Mouse (Mus musculus) cortical plate, adult 2 months (tissue): Measurements from ENCODE around the gene Sox30. TPM values are rescaled to one million over a fixed set of nuclear protein-coding genes. Genes with fewer than 3 reads are reported as not detected.

Experiments
- H3K27ac ChIP-seq: fragments of 200-500 bp; 2 replicates; pipeline ENCODE4 v1.5.1; 2012; ENCODE audit warnings: low read length, control low read depth, inconsistent platforms; ENCODE audit not compliant: insufficient read depth
- H3K4me1 ChIP-seq: fragments of 200-500 bp; 2 replicates; pipeline ENCODE4 v1.6.1; 2011; ENCODE audit warnings: low read length; ENCODE audit not compliant: control insufficient read depth, insufficient read depth
- H3K4me3 ChIP-seq: fragments of 200-500 bp; 2 replicates; pipeline ENCODE4 v1.5.1; 2011; ENCODE audit warnings: mild to moderate bottlenecking, low read length, control low read depth; ENCODE audit not compliant: insufficient read depth
- CTCF ChIP-seq: fragments of 200-500 bp; IDR thresholded peaks from 2 replicates; pipeline ENCODE4 v1.5.1; 2011; ENCODE audit warnings: mild to moderate bottlenecking, control low read depth, low read length; ENCODE audit not compliant: insufficient read depth; ENCODE audit errors: extremely low read depth
- POLR2A ChIP-seq: fragments of 200-500 bp; IDR thresholded peaks from 2 replicates; pipeline ENCODE4 v1.6.1; 2011; ENCODE audit warnings: mild to moderate bottlenecking, low read length, control low read depth; ENCODE audit not compliant: insufficient read depth; ENCODE audit errors: extremely low read depth
- polyA plus RNA-seq: library from polyadenylated mRNA; depleted of rRNA; stranded (reverse); fragments of >200 nt; gene quantifications from 2 replicates; pipeline ENCODE4 v1.2.3, GENCODE M21; 2012

The Sox30 gene
- polyA plus RNA-seq, 1 experiment: 0.04 TPM

DNA sequence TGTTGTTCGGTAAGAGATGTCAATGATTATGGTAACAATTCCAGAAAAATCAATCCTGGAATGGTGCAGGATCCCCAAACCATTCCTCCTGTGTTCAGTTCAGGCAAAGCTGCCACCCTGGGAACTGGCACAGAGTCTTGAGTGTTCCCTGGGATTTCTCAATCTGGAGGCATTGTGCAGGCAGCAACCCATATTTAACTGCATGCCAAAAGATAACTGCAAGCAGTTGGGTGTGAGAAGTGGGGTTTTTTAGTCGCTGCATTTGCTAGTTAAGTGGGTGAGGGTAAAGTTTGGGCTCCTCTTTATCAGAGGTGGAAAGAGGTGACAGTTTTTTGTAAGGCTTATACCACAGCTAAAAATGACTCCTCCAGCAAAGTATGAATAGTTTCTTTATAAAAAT is 32.6 kb upstream of the Sox30 start:
- Histone ChIP-seq H3K4me1 (peaks cover 2% of the 10 kb centered on the region; the same call in 1 of the 2 replicates), H3K27ac (no peak overlapping the region), H3K4me3 (no peak overlapping the region)
- TF ChIP-seq CTCF (no peak), POLR2A (no peak)

DNA sequence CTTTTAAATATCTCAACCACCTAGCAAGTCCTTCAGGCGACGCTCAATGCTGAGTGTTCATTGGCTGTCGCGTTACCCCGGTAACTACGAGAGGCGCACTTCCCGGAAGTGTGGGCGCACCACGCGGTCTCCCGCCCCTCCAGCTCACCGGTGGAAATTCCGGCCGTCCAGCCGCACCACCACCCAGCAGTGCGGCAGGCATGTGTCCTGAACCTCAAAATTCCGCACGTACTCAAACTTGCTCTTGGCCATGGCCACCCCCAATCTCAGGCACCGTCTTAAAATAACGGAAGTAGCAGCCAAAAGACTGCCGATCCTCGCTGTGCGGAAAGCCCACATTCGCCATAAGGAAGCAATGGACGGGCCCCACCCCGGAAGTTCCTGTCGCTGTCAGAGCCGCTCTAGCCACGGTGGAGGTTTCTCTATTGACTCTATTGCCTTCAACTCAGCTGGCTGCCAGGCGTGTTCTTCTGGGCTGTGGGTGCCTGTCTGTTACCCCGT is 24.9 kb upstream of the Sox30 start, which contains the start of gene Thg1l:
Thg1l (minus strand) TSS at position 368 of the 501 bp plus-strand sequence.
- TF ChIP-seq CTCF (no peak), POLR2A (peak; percentile 45; the same call in 1 of the 2 replicates)
- H3K4me1 ChIP-seq: no peaks in the 10 kb centered on the region
- peak within 1 kb of the TSS; percentile 69 for H3K4me3 ChIP-seq
- peak within 1 kb of the TSS; percentile 67 for H3K27ac ChIP-seq

DNA sequence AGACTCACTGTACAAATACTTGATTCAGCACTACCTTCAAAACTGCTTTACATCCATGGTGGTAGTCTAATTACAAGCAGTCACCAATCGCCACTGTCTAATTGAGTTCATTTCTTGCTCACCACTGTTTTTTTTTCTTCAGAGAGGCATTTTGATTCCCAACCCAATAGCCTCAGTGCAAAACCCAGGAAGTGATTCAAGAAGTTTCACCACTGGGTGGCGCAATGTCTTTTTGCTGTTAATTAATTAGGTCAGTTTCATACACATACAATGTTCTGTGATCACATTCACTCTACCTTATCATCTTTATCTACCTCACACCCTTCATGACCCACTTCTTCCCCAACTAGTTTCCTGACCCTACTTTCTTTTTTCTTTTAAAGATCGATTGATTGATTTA is 20.5 kb upstream of the Sox30 start:
- no peaks in the 10 kb centered on the region for H3K4me1 ChIP-seq
- no peak overlapping the region for H3K27ac ChIP-seq
- H3K4me3 ChIP-seq: no peak overlapping the region
- TF ChIP-seq CTCF (no peak), POLR2A (no peak)

DNA sequence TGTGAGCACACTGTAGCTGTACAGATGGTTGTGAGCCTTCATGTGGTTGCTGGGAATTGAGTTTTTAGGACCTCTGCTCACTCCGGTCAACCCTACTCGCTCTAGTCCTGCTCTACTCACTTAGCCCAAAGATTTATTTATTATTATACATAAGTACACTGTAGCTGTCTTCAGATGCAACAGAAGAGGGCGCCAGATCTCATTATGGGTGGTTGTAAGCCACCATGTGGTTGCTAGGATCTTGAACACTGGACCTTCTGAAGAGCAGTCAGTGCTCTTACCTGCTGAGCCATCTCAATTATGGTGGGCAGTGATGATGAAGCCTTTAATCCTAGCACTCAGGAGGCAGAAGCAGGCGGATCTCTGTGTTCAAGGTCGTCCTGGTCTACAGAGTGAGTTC is 20.1 kb upstream of the Sox30 start:
- H3K27ac ChIP-seq: no peak overlapping the region
- H3K4me3 ChIP-seq: no peak overlapping the region
- no peak for TF ChIP-seq CTCF
- no peak for TF ChIP-seq POLR2A
- H3K4me1 ChIP-seq: no peaks in the 10 kb centered on the region

DNA sequence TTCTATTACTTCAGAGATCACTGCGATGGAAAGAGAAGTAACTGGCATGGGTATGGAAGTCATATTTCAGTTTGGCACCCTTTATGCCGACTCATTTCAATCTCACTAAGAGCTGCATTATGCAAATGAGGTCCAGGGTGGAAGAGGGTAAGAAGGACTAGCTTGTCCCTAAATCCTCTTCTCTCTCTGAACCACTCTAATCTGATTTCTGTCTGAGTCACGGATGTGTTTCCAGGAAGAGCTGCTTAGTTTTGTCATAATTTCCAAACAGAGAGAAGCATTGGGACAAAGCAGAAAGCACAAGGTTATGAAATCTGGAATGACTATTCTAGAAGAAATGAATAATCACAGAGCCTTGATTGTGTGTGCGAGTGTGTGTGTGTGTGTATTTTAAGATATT is 13.2 kb upstream of the Sox30 start:
- Histone ChIP-seq H3K4me3 (no peak overlapping the region), H3K4me1 (no peaks in the 10 kb centered on the region), H3K27ac (no peak overlapping the region)
- TF ChIP-seq POLR2A: no peak
- no peak for TF ChIP-seq CTCF

DNA sequence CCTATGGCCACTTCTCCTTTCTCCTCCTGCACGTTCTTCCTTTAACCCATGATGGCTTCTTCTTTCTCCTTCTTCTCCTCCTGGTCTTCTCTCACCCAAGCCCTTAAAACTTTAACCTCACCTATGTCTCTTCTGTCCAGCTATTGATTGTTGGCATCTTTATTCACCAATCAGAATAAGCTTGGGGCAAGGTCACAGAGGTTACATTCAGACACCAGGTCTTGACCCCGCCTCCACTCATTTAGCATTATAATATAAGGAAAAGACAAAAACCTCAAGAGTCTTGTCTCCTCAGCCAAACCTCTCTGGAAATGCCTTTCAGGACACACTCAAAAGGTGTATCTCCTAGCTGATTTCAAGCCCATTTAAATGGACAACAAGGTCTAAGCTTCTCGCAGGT is 11.6 kb upstream of the Sox30 start:
- Histone ChIP-seq H3K4me1 (no peaks in the 10 kb centered on the region), H3K27ac (no peak overlapping the region), H3K4me3 (no peak overlapping the region)
- no peak for TF ChIP-seq POLR2A
- no peak for TF ChIP-seq CTCF

DNA sequence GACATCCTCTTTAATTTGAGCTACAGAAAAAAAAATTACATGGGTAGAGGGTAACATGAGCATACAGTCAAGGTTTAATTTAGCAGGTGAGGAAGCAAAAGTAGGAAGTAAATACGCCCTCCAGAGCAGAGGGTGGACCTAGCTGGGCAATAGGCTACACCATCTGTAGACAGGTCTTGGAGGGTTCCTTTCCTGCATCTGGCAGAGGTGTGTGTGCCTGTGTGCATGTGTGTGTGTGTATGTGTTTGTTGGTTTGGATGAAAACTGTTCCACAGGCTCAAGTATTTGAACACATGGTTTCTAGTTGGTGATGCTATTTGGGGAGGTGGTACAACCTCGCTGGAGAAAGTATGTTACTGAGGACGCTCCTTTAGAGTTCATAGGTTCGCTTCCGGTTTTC is 6.5 kb upstream of the Sox30 start:
- TF ChIP-seq CTCF (no peak), POLR2A (no peak)

DNA sequence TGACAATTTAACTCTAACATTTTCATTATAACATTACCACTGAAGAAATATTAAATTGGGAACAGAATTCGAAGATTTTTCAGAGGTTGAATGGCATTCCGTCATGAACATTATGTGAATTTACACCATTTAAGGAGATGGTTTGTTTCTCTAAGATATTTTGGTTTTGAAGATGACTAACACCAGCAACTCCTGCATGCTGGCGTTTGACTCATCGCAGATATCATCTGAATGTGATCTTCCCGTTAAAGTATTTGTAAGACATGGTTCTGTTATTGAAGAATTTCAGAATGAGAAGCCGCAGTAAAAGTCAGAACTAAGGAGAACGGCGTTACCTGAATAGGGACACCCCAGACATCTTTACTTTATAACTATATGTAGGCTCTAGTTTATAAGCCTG is 5.6 kb upstream of the Sox30 start:
- Histone ChIP-seq H3K4me1 (no peaks in the 10 kb centered on the region), H3K27ac (no peak overlapping the region), H3K4me3 (no peak overlapping the region)
- TF ChIP-seq CTCF (no peak), POLR2A (no peak)

More for the DNA sequence above, 6.5 kb upstream of the Sox30 start:
- Histone ChIP-seq H3K4me1 (no peaks in the 10 kb centered on the region), H3K27ac (no peak overlapping the region), H3K4me3 (no peak overlapping the region)

DNA sequence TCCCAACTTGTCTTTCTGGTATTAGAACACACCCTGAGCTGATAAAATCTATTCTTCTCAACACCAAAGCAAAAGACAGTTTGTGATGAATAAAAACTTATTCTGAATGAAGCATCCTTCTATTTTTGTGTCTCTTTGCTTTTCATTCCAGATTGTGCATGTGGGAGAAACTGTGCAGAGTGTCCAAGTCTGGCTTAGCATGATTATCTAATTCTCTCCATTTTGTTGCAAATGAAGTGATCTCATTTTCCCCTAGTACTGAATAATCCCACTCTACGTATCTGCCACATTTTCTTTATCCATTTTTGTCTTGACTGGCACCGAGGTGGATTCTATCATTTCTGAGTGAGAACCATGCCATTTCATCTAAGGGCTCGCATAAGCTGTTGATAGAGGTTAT is 4.0 kb upstream of the Sox30 start:
- H3K27ac ChIP-seq: no peak overlapping the region
- no peak overlapping the region for H3K4me3 ChIP-seq
- H3K4me1 ChIP-seq: no peaks in the 10 kb centered on the region
- TF ChIP-seq CTCF (no peak), POLR2A (no peak)

DNA sequence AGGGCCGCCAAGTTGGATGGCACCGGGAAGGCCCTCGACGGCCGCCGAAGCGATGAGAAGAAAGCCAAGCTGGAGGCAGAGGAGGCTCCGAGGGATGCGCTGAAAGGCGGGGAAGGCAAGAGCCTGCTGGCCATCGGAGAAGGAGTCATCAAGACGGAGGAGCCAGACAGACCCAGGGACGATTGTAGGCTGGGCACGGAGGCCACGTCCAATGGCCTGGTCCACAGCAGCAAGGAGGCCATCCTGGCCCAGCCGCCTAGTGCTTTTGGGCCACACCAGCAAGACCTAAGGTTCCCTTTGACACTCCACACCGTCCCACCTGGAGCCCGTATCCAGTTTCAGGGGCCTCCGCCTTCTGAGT is 763 bp downstream of the Sox30 start:
- TF ChIP-seq CTCF (no peak), POLR2A (no peak)
- peak overlapping the region; percentile 38 for H3K4me3 ChIP-seq
- H3K27ac ChIP-seq: no peak overlapping the region
- H3K4me1 ChIP-seq: no peaks in the 10 kb centered on the region

DNA sequence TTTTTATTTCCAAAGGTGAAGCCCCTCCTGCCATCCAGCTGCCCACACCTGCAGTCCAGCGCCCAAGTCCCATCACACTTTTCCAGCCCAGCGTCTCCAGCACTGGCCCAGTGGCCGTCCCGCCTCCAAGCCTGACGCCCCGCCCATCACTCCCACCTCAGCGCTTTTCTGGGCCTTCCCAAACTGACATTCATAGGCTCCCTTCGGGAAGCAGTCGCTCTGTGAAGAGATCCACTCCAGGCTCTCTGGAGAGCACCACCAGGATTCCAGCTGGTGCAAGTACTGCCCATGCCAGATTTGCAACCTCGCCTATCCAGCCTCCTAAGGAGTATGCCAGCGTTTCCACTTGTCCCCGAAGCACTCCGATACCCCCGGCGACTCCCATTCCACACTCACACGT is 11.5 kb downstream of the Sox30 start:
- TF ChIP-seq CTCF: no peak
- TF ChIP-seq POLR2A: no peak
- Histone ChIP-seq H3K4me1 (no peaks in the 10 kb centered on the region), H3K4me3 (no peak overlapping the region), H3K27ac (no peak overlapping the region)
